Mouse (Mus musculus) activated CD4-positive, CD25-positive, alpha-beta regulatory T cell, adult 4 months (primary cell): ENCODE data around the gene Bbx. TPM values are rescaled to one million over a fixed set of nuclear protein-coding genes. Genes with fewer than 3 reads are reported as not detected.

Source experiments
- ATAC-seq: one replicate; pipeline ENCODE4 v1.8.0; 2017
- polyA plus RNA-seq, 2 experiments: library from polyadenylated mRNA; unstranded; fragments of 100-300 nt; shearing (Covaris generic); gene quantifications; one replicate each; pipeline ENCODE4 v1.2.1; 2017

Bbx gene
- polyA plus RNA-seq, 2 experiments from 2014 or later = 37.7 to 43.7 TPM

DNA sequence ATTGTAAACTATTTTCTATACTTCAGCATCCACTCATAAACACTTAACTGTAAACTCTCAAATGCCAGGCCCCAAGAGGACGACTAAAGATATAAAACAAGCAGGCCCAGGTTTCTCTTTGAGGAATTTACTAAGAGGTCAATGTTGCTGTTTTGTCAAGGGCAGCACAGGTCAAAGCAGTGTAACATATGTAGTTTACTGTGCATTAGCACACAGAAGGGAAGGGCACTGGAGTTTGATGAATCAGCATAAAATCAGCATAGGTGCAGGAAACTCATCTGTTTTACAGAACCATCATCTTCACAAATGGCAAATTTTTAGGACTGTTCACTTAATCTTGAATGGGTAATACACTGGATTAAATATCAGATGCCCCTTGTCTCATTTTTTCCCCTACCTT lies 205.9 kb downstream of the Bbx start:
- no peak for ATAC-seq

DNA sequence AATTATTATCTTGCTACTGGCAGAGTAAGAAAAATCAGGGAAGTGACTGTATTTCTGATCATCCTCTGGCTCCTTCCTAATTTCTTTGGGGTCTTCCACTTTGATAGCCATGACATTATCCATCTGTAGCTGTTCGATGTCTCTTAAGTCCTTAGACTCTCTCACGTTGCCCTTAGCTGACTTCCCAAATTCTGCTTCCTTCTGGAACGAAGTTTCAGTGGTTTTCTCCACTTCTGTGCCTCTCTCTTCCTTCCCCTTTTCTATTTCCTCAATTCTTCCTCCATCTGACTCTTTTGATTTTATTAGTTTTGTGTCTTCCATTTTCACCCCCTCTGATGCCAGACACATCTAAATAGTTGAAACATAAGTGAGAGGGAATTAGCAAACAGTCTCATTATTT lies 207.2 kb downstream of the Bbx start:
- no peak for ATAC-seq

DNA sequence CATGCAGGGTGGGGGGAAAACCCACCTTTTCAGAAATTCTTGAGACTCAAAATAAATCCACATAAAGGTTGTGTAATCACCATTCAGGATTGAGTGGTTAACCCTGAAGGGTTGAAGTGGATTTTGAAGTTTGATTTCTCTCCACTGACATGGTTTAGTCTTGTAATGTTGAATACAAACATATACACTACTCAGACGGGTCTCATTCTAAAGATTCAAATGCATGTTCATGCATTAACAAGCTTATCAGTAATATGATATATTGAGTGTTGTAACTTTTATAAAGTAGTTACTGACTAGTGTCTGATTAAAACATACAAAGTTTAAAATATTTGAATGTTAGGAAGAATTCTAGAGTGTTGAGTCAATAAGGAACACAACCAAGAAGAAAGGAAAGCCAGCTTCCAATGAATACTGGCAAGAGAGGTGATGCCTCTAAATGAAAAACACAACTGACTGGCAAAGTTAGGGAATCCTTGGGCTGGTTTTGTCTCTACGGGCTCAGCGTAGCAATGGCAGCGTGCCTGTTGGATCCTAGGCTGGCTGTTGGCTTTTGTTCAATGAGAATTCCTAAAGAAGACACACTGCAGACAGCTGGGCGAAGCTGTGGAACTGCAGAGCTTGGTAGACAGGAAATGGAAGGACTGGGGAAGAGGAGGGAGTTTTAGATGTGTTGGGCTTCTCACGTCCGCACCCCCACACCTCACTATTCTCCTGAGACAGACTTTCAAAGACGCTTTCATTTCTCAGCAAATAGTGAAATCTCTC lies 211.3 kb downstream of the Bbx start:
- ATAC-seq = no peak

DNA sequence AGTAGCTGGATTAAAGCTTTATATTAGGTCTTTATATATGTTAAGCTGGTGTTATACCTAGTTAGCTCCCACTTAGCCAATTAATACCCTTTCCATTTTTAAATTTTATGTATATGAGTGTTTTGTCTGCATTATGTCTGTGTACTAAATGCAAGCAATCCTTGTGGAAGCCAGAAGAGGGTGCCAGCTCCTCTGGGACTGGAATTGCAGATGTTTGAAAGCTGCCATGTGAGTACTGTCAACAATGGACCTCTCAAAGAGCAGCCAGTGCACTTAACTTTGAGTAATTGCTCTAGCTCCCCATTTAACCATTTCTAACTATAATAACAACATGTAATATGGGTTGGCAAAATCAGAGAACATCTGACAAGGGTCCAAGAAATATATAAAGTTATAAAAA lies 215.1 kb downstream of the Bbx start:
- no peak for ATAC-seq

DNA sequence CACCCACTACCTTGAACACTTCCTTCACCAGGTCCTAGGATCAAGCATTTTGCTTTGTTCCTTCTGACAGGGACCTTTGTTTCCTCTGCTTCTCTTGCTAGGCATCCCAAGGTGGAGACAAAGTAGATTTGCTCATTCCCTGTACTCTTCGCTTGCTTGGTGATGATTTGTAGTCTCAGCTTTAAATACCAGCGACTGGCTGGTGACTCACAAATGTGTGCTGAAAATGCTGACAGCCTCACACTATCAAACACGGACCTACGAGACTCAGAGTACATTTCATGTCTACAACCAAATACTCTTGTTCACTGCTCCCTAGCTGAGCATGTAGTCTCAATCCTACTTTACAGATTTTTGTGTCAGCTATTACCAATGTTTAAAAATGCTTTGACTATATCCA lies 220.5 kb downstream of the Bbx start:
- no peak for ATAC-seq

DNA sequence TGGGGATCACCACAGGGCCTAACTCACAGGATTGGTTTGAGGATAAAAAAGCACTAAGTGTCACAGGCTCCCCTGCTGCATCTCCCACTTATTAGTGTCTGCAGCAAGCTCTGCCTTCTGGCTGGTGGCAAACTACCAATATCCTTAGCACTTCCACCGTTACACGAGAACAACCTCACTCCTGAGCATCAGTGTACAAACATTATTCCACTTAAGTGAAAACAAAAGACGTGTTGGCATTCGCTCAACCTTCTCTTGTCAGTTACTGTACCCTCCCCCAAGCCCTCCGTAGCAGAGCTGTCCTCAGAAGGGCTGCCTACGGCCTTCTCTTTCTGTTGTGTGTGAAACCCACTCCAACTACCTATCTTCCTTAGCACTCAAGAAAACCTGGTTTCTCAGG lies 221.0 kb downstream of the Bbx start:
- no peak for ATAC-seq

DNA sequence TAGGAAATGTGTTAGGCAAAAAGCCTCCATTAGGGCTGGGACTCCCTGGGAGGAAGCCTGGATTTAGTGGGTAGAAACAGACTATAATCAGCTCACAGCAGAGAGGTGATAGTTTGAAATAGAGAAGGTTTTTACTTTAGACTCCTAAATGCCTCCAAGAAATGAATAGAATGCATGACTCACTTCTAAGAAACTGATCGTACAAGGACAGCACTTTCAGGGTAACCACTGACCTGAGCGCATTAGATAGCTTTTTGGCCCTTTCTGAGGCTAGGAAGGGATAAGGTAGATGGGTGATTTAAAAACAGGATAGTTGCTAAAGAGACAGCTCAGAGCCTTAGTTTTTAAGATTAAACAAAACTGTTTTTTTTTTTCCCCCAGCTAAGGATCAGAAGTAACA lies 221.4 kb downstream of the Bbx start:
- ATAC-seq = no peak

DNA sequence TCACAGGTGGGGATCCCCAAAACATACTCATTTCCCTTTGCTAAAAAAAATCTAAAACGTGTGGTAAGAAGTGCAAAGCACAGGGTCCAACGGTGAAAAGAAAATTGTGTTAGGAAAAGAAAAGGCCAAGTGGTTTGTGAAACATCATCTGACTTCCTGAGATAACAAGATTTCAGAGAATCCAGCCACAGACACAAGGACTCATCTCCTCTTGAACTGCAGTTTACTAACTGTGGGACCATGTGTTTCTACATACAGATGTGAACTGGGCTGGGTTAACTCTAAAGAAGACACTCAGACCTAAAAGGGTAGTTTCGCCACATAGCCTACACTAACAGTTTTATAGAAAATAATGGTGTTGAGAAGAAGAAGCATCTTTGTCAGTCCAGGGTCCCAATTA lies 227.2 kb downstream of the Bbx start:
- no peak for ATAC-seq

DNA sequence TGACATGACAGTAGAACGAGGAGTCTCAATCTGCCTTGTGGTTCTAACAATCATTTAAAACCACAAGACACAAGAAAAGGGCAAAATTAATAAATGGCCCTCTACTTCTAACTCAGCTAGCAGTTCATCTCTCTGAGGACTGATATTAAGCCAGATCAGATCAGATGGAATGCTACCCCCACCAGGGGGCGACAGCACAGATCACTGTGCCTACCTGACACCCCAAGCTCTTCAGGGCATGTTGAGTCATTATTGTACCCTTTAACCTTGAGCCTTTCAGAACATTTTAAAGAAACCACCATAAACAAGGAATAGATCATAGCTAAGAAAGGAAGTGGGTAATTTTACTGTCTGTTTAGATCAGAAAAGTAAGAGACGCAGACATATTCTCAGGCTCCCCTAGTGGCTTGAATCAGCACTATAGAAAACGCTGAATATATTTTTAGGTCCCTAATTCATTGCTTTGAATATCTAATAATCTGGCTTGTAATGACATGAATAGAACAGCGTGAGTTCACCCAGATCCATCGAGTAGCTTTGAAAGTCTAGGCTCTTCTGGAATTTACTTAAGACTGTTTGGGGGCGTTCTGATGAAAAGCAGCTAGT lies 230.5 kb downstream of the Bbx start:
- ATAC-seq = peak; percentile 81

DNA sequence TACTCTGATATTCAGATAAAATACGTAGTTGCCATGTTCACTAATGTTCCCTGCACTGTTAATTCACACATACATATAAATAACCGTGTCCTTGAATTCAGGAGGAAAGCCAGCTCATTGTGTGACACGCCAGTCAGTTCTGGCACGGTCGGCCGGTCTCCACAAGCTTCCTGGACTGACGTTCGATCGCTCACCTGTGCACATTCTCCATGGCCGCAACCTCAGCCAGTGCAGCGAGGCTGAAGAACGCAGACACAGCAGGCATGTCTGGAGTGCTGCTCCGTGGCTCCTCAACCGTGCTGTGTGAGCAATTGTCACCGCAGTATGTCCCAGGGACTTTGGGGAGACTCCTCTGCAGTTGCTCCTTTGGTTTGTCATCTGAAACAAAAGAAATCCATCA lies 232.0 kb downstream of the Bbx start:
- ATAC-seq = no peak

DNA sequence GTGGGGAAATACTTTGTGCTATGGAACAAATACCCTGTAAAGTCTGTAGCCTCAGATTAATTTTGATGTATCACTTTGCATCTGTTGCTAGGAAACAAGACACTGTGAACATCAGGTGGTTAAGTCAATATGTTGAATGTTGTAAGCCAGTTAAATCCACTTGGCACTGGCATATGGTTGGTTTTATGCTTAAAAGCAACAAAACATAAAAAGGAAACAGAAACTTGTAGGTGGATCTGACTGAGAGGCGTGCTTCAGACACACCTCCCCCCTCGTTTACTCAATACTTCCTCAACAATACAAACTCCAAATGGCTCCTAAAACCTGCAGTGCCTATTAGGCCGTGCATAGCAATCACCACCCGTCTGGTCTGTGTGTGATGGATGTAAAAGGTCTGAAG lies 236.1 kb downstream of the Bbx start:
- ATAC-seq = no peak

DNA sequence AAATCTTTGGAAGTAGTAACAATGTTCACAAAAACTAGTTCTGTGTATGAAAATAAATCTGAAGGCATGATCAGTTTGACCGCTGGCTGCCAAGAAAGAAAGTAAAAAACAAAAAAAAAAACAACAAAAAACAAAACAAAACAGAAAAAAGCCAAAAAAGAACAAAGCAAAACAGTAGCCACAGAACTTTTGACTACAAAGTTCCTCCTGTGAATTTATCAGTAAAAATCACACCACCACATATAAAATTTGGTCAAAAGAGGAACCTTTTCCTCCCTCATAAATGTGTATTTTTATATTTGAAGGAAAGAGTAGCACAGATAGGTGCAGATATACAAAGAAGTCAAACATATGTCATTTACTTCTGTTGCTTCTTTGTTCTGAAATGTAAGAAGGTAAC lies 239.6 kb downstream of the Bbx start:
- ATAC-seq = no peak

DNA sequence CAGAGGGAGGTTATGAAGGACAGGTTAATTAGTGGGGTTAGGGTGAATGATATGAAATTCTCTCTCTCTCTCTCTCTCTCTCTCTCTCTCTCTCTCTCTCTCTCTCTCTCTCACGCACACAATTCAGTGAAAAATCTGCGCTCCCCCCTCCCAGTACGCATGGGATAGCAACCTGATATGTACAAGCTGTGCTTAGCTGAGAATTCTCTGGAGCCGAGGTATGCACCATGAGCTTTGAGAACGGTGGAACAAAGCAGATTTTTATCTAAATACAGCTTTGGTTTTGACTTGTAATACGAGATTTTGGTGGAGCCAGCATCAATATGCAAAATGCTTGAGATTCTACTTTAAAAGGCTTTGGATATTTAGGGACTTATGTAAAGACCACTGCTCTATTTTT lies 243.1 kb downstream of the Bbx start:
- ATAC-seq = no peak

DNA sequence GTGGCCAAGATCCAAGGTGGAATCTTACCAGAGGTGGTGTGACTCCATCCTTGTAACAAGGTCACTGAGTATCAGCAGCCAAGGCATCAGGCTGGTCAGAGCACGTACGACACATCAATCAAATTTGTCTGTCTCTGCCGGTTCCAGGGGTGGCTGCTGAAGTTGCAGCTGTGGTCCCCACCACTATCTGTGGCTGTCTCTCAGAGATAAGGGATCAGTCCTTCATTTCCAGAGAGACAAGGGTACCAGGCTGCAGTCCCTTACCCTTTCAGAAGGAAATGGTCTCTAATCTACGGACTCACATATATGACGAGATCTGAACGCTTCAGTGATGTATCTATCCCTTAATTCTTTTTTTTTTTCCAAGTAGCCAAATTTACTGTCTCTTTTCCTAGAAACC lies 245.6 kb downstream of the Bbx start:
- ATAC-seq = no peak

DNA sequence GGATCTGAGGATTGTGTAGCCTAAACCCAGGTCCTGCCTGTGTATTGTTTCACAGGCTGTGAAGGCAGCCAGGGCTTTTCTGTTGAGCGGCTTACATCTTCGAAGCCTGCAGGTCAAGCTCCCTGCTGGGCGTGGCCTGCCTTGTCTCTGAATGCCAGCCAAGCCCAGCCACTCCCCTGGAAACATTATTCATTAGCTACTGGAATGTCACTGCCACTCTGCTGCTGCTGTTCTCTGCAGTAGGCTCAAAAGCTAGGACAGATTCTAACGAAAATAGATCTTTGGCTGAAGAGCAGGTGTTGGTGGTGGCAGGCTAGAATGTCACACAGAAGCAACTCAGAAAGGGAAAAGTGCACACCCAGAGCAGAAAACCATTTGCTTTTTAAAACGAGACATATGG lies 247.1 kb downstream of the Bbx start:
- no peak for ATAC-seq

DNA sequence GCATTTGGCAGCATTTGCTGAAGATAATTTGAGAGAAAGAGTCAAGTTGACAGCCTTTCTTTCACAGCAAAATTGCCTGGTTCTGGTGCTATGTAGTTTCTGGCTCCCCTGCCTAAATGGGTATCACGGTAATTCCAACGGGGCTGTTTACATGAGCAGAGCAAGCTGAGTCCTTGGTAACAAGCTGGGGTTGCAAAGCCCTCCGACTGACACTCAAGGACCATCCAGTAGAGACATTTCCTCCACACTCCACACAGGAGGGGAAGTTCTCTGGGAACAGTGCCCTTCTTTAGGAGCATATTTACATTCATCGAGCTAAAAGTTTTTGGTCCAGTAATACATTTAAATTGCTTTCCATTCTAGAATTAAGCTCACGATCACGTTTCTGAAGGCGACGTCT lies 249.2 kb downstream of the Bbx start:
- ATAC-seq = no peak

DNA sequence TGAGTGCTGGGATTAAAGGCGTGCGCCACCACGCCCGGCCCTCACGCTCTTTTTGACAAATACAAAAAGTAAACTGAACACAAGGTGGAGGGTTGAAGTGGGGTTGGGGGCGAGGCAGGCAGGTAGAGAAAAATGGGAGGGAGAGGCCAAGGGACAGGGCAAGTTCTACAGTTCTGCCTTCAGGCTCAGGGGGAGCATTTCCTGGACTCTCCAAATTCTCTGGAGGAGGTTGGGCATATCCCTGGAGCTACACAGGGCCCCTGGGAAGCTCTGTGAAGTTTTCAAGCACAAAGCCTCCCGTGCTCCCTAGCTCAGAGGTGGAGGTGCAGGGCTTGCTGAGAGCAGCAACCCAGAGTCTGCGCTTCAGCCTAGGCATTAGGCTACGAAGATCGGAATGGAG lies 249.6 kb downstream of the Bbx start:
- ATAC-seq = no peak

DNA sequence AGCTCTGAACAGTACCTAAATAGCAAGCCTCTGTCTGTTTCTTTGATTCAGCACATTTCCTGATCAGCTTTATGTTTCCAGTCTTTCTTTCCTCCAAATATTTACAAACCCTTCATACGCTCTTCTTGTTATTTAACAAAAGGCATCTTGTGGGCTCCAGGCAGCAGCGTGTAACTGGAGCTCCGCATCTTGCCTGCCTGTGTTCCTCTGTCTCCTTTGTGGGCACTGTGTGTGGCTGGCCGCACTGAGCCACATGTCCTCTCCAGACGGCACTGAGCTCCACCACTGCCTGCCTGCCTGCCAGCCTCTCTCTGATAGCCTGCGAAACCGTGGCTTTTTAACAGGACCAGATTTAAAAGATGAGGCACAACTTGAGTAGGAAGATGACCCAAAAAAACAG lies 259.4 kb downstream of the Bbx start:
- no peak for ATAC-seq

DNA sequence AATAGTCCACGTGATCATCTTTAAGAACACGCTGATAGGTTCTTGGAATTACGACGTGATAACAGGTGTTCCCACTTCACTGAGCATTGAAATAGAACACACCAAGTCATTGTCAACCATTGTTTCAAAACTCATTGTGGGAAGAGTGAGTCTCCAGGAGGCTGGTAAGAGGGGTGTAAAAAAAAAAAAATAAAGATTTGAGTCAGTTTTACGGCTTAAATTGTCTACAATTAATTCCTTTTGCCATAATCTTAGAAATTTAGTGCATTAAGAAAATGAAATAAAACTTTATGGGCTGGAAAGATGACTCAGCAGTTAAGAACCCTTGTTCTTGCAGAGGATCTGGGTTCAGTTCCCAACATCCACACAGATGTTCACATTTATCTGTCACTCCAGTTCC lies 261.4 kb downstream of the Bbx start:
- ATAC-seq = no peak

DNA sequence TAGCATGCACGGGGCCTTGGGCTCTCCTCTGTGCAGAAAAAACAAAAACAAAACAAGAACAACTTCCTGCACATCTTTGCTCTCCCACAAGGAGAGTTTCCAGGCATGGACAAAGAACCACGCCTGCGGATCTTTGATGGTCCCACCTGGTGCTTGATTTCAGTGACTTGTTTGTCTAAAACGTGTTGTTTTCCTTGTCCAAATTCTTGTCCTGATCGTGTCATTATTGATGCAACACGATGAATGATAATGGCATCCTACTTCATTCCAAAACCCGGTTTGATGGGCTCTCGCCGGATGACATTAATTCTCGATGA lies 264.2 kb downstream of the Bbx start:
- ATAC-seq = no peak

DNA sequence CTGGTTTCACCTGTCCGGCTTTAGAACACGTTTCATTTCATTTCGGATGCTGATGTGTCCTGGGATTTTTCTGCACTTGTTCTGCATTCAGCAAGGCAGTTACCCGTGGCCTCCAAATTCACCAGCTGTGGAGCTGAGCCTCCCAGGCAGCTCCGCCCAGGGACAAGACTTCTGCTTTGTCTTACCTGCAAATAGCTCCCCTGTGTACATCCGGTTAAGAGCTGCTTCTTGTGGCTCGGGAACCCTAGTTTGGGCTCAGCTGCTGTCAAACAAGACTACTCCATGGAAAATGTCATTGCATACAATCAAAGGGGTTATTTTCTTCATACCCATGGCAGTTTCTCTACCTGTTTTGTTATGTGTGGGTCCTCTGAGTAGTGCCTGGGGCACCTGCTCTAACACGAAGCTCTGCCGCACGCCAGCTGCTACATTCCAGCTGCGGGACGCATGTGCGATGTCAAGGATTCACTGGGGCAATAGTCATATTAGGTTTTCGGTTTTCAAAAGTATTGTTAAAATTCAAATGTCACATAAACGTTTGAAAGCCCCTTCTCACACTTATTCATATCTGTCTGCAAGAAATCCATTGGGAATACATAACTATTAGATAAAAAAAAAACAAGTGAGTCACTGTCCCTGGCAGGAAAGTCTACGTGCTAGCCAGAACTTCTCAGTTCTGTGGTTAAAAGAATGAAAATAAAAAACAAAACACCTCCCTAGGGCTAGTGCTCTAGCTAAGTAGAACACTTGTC lies 264.8 kb downstream of the Bbx start:
- ATAC-seq = no peak

DNA sequence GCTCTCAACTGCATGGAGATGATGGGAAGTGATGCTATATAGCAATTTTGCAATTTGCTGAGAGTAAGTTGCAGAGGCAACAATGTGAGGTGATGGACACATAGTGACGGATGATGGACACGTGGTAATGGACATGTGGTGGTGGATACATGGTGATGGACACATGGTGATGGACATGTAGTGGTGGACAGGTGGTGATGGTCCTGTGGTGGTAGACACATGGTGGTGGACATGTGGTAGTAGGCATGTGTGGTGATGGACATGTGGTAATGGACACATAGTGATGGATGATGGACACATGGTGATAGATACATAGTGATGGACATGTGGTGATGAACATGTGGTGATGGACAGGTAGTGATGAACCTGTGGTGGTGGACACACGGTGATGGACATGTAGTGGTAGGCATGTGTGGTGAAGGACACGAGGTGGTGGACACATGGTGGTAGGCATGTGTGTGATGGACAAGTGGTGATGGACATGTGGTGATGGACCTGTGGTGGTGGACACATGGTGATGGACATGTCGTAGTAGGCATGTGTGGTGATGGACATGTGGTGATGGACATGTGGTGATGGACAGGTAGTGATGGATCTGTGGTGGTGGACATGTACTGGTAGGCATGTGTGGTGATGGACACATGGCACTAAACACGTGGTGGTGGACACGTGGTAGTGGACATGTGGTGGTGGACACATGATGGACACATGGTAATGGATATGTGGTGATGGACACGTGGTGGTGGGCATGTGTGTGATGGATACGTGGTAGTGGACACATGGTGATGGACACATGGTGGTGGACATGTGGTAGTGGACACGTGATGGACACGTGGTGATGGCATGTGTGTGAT lies 271.5 kb downstream of the Bbx start:
- no peak for ATAC-seq

DNA sequence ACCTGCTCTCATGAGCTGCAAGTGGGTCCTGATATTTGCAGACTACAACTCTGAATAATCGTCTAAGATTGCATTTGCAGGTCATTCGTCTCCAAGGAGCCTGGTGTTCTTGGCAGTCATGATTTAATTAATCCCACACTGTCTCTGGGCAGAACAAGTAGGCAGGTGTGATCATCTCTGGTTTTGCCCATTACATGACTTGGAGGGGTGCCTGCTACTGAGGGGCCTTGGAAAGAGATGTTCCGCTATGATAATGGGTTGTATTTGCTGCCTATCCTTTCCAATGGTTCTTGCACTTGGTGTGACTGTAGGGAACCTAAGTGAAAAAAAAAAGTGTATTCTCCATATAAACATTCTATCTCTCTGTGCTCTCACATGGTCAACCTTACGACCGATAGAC lies 273.6 kb downstream of the Bbx start:
- ATAC-seq = no peak
